Mouse (Mus musculus) adrenal gland, postnatal 4 days (tissue): Measurements from ENCODE around the gene Pced1a. TPM values are rescaled to one million over a fixed set of nuclear protein-coding genes. Genes with fewer than 3 reads are reported as not detected.
"Not testable (repeated sequence)": the region's sequence is repeated elsewhere in the genome, so short reads cannot be mapped to it uniquely, and the experiment has no call there.

ENCODE experiments used
- DNase-seq, 2 experiments: peaks; one replicate each; pipeline ENCODE4 v3.0.0; 2021 to 2022; ENCODE audit warnings: low spot score in 2 of 2, mixed read lengths in 2 of 2
- total RNA-seq, 2 experiments: library from RNA; stranded (reverse); gene quantifications; 2 replicates each; pipeline ENCODE4 v1.2.3; 2021

Gene Pced1a
- total RNA-seq, 2 experiments from 2014 or later = 15.7 to 16.8 TPM

DNA sequence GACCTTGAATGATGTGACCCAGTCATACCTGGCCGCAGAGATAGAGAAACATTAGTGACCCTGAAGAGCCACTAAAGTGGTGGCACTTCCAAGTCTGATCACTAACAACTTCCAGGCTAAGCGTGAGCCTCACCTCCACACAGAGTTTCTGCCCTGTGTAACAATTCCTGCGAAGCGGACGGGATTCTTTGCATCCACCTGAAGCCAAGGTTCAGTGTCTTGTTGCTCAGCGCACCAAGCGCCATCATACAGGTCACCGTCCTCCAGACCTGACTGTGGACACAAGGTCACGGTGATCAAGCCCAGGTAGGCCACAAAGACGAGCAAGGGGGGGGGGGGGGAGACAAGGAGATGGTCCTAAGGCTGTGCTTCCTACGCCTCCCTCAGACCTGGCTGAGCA is 28.8 kb downstream of the Pced1a start:
- no peak for DNase-seq

DNA sequence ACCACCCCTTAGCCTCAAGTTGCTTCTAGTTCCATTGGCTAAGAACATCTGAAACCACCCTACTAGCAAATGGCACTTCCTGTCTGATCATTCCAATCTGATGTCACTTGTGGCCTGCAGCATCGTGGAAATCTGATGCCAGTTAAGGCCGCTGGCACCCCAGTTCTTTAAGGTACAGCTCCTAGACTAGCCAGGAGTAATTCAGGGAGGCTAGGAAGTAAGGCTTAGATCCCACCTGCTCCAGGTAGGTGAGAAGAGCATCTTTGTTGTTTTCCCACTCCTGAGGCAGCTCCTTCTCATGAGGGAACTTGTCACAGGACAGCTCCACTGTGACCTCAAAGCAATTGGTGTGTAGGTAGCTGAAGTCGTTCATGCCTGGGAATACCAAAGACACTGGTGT is 31.7 kb downstream of the Pced1a start:
- no peak for DNase-seq

DNA sequence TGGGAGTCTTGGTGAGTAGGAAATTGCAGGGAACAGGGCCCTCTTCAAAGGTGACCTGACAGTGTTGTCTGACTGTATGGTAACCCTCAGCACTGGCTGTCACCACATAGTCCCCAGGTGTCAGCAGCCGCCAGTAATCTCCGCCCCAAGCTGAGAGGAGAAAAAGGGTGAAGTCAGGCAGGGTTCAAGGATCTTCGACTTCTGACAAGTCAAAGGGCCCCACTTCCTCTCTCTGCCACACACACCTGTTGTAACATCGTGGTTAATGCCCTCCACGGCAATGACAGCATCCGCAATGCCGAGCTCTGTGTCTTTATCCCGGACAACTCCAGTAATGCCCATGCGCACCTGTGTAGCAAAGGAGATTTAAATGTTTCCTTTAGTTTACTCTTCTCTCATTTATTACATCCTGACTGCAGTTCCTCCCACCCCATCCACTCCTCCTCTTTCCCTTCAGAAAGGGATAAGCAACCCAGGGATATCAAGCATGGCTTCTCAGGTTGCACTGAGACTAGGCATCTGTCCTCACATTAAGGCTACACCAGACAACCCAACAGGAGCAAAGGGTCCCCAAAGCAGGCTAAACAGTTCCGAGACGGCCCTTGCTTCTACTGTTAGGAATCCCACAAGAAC is 33.4 kb downstream of the Pced1a start:
- no peak for DNase-seq

GRCm38 (mm10) chr2:130388796-130389195 is 35.7 kb downstream of the Pced1a start:
- DNase-seq = no peak

DNA sequence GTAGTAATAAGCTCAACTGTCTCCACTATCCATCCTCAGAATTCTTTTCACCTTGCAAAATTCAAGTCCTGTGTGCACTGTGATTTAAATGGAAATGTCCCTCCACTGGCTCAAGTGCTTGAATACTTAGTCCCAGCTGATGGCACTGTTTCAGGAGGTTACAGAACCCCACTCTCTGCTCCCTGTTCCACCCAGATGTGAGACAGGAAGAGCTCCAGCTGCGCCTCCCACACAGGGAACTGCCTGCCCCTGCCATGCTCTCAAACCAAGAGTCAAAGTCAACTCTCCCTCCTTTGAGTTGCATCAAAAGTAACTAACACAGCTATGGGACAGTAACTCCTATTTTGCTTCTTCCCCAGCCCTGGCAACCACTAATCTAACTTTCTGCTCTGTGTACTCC is 38.3 kb downstream of the Pced1a start:
- DNase-seq = no peak

- DNase-seq = no peak
Measured at GRCm38 (mm10) chr2:130383895-130384294, 40.6 kb downstream of the Pced1a start.

DNA sequence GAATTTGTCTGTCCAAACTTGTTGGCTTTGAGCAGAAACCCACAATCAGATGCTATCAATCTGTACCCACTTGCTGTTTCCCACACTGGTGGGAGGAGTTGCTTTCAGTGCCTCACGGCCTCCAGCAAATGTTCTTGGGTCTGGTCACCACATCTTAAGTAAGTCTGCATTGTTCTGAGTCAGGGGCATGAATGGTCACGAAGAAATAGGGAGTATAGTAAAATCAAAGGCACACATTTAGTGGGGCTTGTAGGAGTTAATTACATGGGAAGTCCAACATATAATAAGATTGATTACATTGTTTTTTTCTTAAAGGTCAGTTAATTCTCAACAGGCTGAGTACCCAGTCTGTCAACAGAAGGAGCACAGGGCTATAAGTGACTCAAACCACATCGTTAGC is 41.3 kb downstream of the Pced1a start:
- no peak for DNase-seq

- no peak for DNase-seq
Measured at GRCm38 (mm10) chr2:130374951-130375350, 49.5 kb downstream of the Pced1a start.

GRCm38 (mm10) chr2:130373026-130373425 is 51.5 kb downstream of the Pced1a start:
- DNase-seq = not testable (repeated sequence)

DNA sequence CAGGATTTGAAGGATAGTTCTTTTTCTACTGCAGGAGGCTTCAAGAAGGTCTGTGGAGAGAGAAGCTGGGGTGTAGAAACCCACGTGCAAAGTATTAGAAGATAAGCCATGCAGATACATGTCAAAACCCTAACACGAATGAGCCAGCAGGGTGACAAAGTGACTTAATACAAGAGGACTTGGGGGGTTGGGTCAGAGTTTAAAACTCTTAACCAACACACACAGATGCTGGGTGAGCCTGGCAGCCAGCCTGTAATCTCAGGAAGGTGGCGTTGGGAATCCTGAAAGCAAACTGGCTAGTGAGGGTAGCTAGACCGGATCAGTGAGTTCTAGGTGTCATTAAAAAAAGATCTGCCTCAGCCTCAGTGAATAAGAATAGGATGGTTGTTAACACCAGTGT is 57.1 kb downstream of the Pced1a start:
- no peak for DNase-seq

Other genes with a start within 250 kb of the Pced1a start
- 100 to 1,000 TPM; 231 to 233 TPM for gene Snrpb, start 245.3 kb downstream of the Pced1a start, total RNA-seq
- not detected for gene Tmc2, start 229.5 kb downstream of the Pced1a start, total RNA-seq
- 100 to 1,000 TPM; 129 to 137 TPM for gene Nop56, start 150.3 kb downstream of the Pced1a start, total RNA-seq
- 100 to 1,000 TPM; 287 to 314 TPM for gene Idh3b, start 140.2 kb downstream of the Pced1a start, total RNA-seq
- 10 to 100 TPM; 10.7 to 12.8 TPM for gene Ebf4, start 129.5 kb downstream of the Pced1a start, total RNA-seq
- gene Cpxm1, start 27.1 kb downstream of the Pced1a start, total RNA-seq = 10 to 100 TPM; 18.1 to 22.0 TPM
- gene Gm28372, start 19.5 kb downstream of the Pced1a start, total RNA-seq = not detected
- gene 1700020A23Rik, start 19.4 kb downstream of the Pced1a start, total RNA-seq = not detected
- gene Tmem239, start 18.2 kb downstream of the Pced1a start, total RNA-seq = not detected
- 10 to 100 TPM; 93.9 to 96.3 TPM for gene Vps16, start 362 bp downstream of the Pced1a start, total RNA-seq
- gene Ptpra, start 25.6 kb upstream of the Pced1a start, total RNA-seq = 100 to 1,000 TPM; 128 to 133 TPM
- gene Mrps26, start 139.0 kb upstream of the Pced1a start, total RNA-seq = 10 to 100 TPM; 72.2 to 73.0 TPM
- not detected for gene Oxt, start 151.5 kb upstream of the Pced1a start, total RNA-seq
- gene Avp, start 157.9 kb upstream of the Pced1a start, total RNA-seq = not detected
- 10 to 100 TPM in 1 of 2 experiments, 1 to 10 TPM in 1; 9.6 to 10.3 TPM for gene Fastkd5, start 205.3 kb upstream of the Pced1a start, total RNA-seq
- gene Ubox5, start 205.3 kb upstream of the Pced1a start, total RNA-seq = 10 to 100 TPM in 1 of 2 experiments, 1 to 10 TPM in 1; 9.1 to 10.3 TPM
- 10 to 100 TPM; 13.5 to 22.5 TPM for gene Lzts3, start 218.1 kb upstream of the Pced1a start, total RNA-seq
- gene Ddrgk1, start 240.0 kb upstream of the Pced1a start, total RNA-seq = 100 to 1,000 TPM; 140 to 154 TPM
- 10 to 100 TPM; 34.1 to 40.9 TPM for gene Itpa, start 242.9 kb upstream of the Pced1a start, total RNA-seq